Comparison of ENCODE assay signal across 10 mouse cellular contexts in the genomic region with DNA sequence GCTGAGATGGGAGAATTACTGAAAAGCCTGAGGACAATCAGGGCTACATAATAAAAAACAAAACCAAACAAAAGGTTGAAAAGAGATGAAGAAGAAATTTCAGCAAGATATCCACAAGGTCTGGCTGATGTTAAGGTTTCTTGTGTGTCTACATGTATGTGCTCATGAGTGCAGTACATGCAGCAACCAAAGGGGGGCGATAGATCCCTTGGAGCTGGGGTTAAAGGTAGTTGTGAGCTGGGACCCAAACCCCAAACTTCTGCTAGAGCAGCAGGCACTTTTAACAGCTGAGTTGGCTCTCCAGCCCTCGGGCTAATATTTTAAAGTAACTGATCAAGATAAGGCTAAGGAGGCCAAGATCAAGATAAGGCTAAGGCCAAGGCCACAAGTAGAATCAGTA. TPM values are rescaled to one million over a fixed set of nuclear protein-coding genes. Genes with fewer than 3 reads are reported as not detected.
A peak's percentile ranks its signal among the peaks of the same experiment; 100 is the strongest.
DNase-seq lines count a peak whose midpoint lies in the region; TF ChIP-seq lines count a peak whose summit lies in the region.
"Had no signal": no experiment of that assay in that cellular context is flagged by ENCODE, and none has a peak within 500 bp of the region (broad histone marks: within the 10 kb centered on the region; RNA-seq: fewer than 3 reads in every experiment).

No protein-coding gene starts in this region.

- peak; percentile 46 for TF ChIP-seq CTCF in layer of hippocampus, adult 2 months (conservative IDR thresholded peaks at IDR 0.05)

- no peak overlapping the region for H3K27ac ChIP-seq in layer of hippocampus, adult 2 months

- no peak overlapping the region for H3K4me3 ChIP-seq in layer of hippocampus, adult 2 months

- DNase-seq in adrenal gland, postnatal 10 days = peak; percentile 25
- no peak for DNase-seq in adrenal gland, postnatal 25 days
- DNase-seq in layer of hippocampus, adult 2 months (ENCODE audit: low spot score in 2 of 2) = no peak
- no peak for DNase-seq in layer of hippocampus, postnatal 14 days (ENCODE audit: low spot score in 2 of 2)
- peak; percentile 35 for DNase-seq in 3T3-L1 (ENCODE audit: low read depth, low spot score)
- peak; percentile 12 for DNase-seq in T-cell, adult 2 months (ENCODE audit: low spot score)
- no peak for DNase-seq in ovary, adult 18-20 months (ENCODE audit: low spot score)
- no peak for DNase-seq in spleen, postnatal 14 days (ENCODE audit: low spot score in 2 of 2)

RNA-seq across cellular contexts. Expression of a gene that starts 14.6 kb away (rescaled TPM):
- 1 to 10 TPM; 1.2 to 1.4 TPM for total RNA-seq in adrenal gland, postnatal 10 days (2021)
- total RNA-seq in adrenal gland, postnatal 25 days (2021) = 0.52 and 0.97 TPM in 2 replicates
- under 1 TPM; 0.20 to 0.33 TPM for total RNA-seq in layer of hippocampus, adult 2 months (2021)
- under 1 TPM; 0.25 to 0.52 TPM for total RNA-seq in layer of hippocampus, postnatal 14 days (2021)

RNA-seq across cellular contexts. Expression of a gene that starts 40.3 kb away (rescaled TPM):
- total RNA-seq in adrenal gland, postnatal 10 days (2021) = 10 to 100 TPM; 15.8 to 18.0 TPM
- 37.1 and 44.4 TPM in 2 replicates for total RNA-seq in adrenal gland, postnatal 25 days (2021)
- under 1 TPM in 1 of 2 experiments, not detected in 1; 0.79 TPM for total RNA-seq in layer of hippocampus, adult 2 months (2021)
- total RNA-seq in layer of hippocampus, postnatal 14 days (2021) = 1 to 10 TPM; 3.8 to 5.1 TPM
- total RNA-seq: gastrocnemius, postnatal 4 days; heart, postnatal 10 days had no signal

RNA-seq across cellular contexts. Expression of a gene that starts 51.9 kb away (rescaled TPM):
- 100 to 1,000 TPM; 173 to 277 TPM for total RNA-seq in adrenal gland, postnatal 10 days (2021)
- 392 and 423 TPM in 2 replicates for total RNA-seq in adrenal gland, postnatal 25 days (2021)
- 10 to 100 TPM; 24.8 to 26.3 TPM for total RNA-seq in layer of hippocampus, adult 2 months (2021)
- 10 to 100 TPM; 29.1 to 34.5 TPM for total RNA-seq in layer of hippocampus, postnatal 14 days (2021)

Comparison
In these comparisons a context has a peak if more than half of its experiments do, and no peak if none do; other contexts are left out.
1. DNase-seq: peak in adrenal gland, postnatal 10 days (single experiment), 3T3-L1 (single experiment) and T-cell, adult 2 months (single experiment); none in adrenal gland, postnatal 25 days (single experiment), layer of hippocampus, adult 2 months (0 of 2), layer of hippocampus, postnatal 14 days (0 of 2), ovary, adult 18-20 months (single experiment) and spleen, postnatal 14 days (0 of 2).
2. RNA of a gene that starts 51.9 kb away (total RNA-seq): 392 to 423 TPM in adrenal gland, postnatal 25 days and 173 to 277 TPM in adrenal gland, postnatal 10 days; 29.1 to 34.5 TPM in layer of hippocampus, postnatal 14 days and 24.8 to 26.3 TPM in layer of hippocampus, adult 2 months; every median in the first group is over 4 times any median in the second.